Mouse (Mus musculus) liver, embryonic 14.5 days (tissue): ENCODE measurements at regions not wholly inside any gene's neighbourhood (a gene's known extent, or its start where the extent isn't known, plus 50 kb on each side); places are given as distances from the start of the nearest gene placed in this dataset.

Experiments used
- ATAC-seq: fragments of 200-750 bp; cut with Nextera tagmentation; 2 replicates; pipeline ENCODE4 v1.8.0; 2017; ENCODE audit warnings: moderate number of reproducible peaks, mild to moderate bottlenecking, moderate library complexity; ENCODE audit not compliant: insufficient read depth
- DNase-seq, 3 experiments: peaks; one replicate each; pipeline ENCODE4 v3.0.0-alpha.2; 2012 to 2013; ENCODE audit warnings: low read depth in 3 of 3, low spot score in 3 of 3
- H3K27ac ChIP-seq: fragments of 300-500 bp; sonication (generic); 2 replicates; pipeline ENCODE4 v1.5.1; 2014; ENCODE audit warnings: moderate library complexity, mild to moderate bottlenecking, control low read depth, inconsistent platforms
- H3K27me3 ChIP-seq: fragments of 300-500 bp; sonication (generic); 2 replicates; pipeline ENCODE4 v1.6.1; 2014; ENCODE audit warnings: mild to moderate bottlenecking, low read length, moderate library complexity; ENCODE audit not compliant: control insufficient read depth, insufficient read depth
- H3K36me3 ChIP-seq: fragments of 300-500 bp; sonication (generic); replicated peaks from 2 replicates; pipeline ENCODE4 v1.6.1; 2014; ENCODE audit warnings: low read depth; ENCODE audit not compliant: control insufficient read depth, insufficient read depth
- H3K4me1 ChIP-seq, 2 experiments: fragments of 200-500 bp in 1 of 2; fragments of 300-500 bp in 1 of 2; sonication (generic) in 1 of 2; replicated peaks; 2 replicates each; pipeline ENCODE4 v1.6.1; 2012 to 2014; ENCODE audit warnings: antibody characterized with exemption in 1 of 2, inconsistent platforms in 1 of 2, low read length in 1 of 2; ENCODE audit not compliant: control insufficient read depth in 2 of 2, insufficient read depth in 2 of 2
- H3K4me2 ChIP-seq: fragments of 300-500 bp; sonication (generic); 2 replicates; pipeline ENCODE4 v1.6.1; 2014; ENCODE audit warnings: low read depth, mild to moderate bottlenecking, control low read depth, moderate library complexity
- H3K4me3 ChIP-seq, 2 experiments: fragments of 200-500 bp in 1 of 2; fragments of 300-500 bp in 1 of 2; sonication (generic) in 1 of 2; 2 replicates each; pipeline ENCODE4 v1.5.1; 2012 to 2014; ENCODE audit warnings: low read depth in 2 of 2, low read length in 2 of 2, mild to moderate bottlenecking in 2 of 2, control low read depth in 1 of 2, inconsistent platforms in 1 of 2, moderate library complexity in 1 of 2; ENCODE audit not compliant: insufficient read depth in 1 of 2
- H3K9ac ChIP-seq: fragments of 300-500 bp; sonication (generic); replicated peaks from 2 replicates; pipeline ENCODE4 v1.6.1; 2014; ENCODE audit warnings: mild to moderate bottlenecking, control low read depth, moderate library complexity
- H3K9me3 ChIP-seq: fragments of 300-500 bp; sonication (generic); 2 replicates; pipeline ENCODE4 v1.6.1; 2016; ENCODE audit warnings: low read length, mixed read lengths; ENCODE audit not compliant: control insufficient read depth
- CTCF ChIP-seq: IDR thresholded peaks from 2 replicates; pipeline ENCODE4 v1.5.1; 2016; ENCODE audit warnings: antibody characterized with exemption, low read depth, control low read depth
- EP300 ChIP-seq: IDR thresholded peaks from 2 replicates; pipeline ENCODE4 v1.6.1; 2016; ENCODE audit warnings: antibody characterized with exemption, low read depth
- WGBS: fragments of 180-500 bp; shearing (Covaris S2); extraction: QIAGEN DNeasy Blood & Tissue Kit; methylation state at CpG from one replicate; pipeline ENCODE4 v1.1.7; 2014; ENCODE audit not compliant: insufficient replicate concordance; 5-methylcytosine and 5-hydroxymethylcytosine counted together

GRCm38 (mm10) chr1:88907766-88908463 is 162.3 kb upstream of the Sh3bp4 start:
- no peak overlapping the region for H3K4me2 ChIP-seq
- no peak overlapping the region for H3K9ac ChIP-seq
- 74% methylated on average over 14 of the region's 14 CpGs for WGBS
- H3K36me3 ChIP-seq = no peaks in the 10 kb centered on the region
- DNase-seq (no peak), ATAC-seq (no peak)
- no peak overlapping the region for H3K4me3 ChIP-seq
- TF ChIP-seq CTCF (no peak), EP300 (no peak)
- no peaks in the 10 kb centered on the region for H3K9me3 ChIP-seq
- no peaks in the 10 kb centered on the region for H3K27me3 ChIP-seq
- no peaks in the 10 kb centered on the region for H3K4me1 ChIP-seq
- no peak overlapping the region for H3K27ac ChIP-seq

GRCm38 (mm10) chr1:88908683-88909082 is 161.5 kb upstream of the Sh3bp4 start:
- H3K9me3 ChIP-seq = no peaks in the 10 kb centered on the region
- H3K27ac ChIP-seq = no peak overlapping the region
- H3K36me3 ChIP-seq = no peaks in the 10 kb centered on the region
- no peak for TF ChIP-seq CTCF
- no peaks in the 10 kb centered on the region for H3K27me3 ChIP-seq
- DNase-seq (no peak), ATAC-seq (no peak)
- WGBS = 72% methylated on average over 8 of the region's 8 CpGs
- no peaks in the 10 kb centered on the region for H3K4me1 ChIP-seq
- H3K9ac ChIP-seq = no peak overlapping the region
- H3K4me3 ChIP-seq = no peak overlapping the region
- no peak overlapping the region for H3K4me2 ChIP-seq

DNA sequence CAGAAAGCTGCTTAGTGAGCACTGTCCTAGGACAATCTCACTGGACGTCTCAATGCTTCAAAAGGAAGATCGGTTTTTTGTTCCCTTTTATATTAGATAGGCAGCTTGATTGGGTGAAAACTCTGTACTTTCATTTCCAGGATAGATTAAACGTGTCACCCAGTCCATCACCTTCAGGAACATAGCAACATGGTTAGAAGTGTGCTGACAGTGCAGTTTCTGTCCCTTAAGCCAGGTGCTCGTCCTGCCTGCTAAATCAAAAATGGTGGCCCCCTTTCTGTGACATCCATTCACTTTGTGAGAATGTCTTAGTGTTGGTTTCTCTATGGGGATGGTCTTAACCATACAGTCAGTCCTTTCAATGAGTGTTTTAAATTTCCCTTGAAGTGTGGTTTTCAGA is 160.9 kb upstream of the Sh3bp4 start:
- Histone ChIP-seq H3K36me3 (no peaks in the 10 kb centered on the region), H3K4me2 (no peak overlapping the region), H3K4me1 (no peaks in the 10 kb centered on the region), H3K27ac (no peak overlapping the region), H3K4me3 (no peak overlapping the region), H3K27me3 (no peaks in the 10 kb centered on the region), H3K9ac (no peak overlapping the region), H3K9me3 (no peaks in the 10 kb centered on the region)
- TF ChIP-seq CTCF (no peak), EP300 (no peak)
- WGBS = 65% methylated on average over 4 of the region's 4 CpGs
- DNase-seq (no peak), ATAC-seq (no peak)

DNA sequence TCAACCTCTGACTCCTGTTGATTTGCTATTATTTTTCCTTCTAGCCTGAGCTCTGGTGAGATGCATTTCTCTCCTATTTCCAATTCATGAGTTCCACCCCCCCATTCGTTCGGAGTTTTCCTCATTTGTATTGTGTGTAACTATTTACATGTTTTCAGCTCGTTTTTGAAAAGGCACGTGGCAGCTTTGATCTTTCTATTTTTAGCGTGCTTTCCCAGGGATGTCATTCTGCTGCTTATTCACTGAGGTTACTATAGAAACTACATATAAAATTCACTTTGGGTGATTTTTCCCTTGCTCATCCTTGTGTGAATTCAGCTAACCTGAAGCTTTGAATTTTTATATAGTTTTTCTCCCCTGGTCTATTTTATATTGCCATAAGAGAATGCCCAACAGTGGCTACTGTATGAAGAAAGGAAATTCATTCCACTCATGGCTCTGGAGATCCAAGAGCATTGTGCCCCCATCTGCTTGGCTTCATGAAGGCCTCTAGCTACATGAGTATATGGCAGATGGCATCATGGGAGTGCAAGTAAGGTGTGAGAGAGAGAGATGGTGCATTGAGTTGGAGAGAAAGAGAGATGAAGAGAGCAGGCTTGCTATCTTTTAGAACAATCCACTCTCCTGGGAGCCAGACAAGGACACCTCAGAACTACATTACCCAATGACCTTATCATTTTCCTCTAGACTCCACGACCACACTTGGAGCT is 160.2 kb upstream of the Sh3bp4 start:
- Histone ChIP-seq H3K4me3 (no peak overlapping the region), H3K4me2 (no peak overlapping the region), H3K4me1 (no peaks in the 10 kb centered on the region), H3K9me3 (no peaks in the 10 kb centered on the region), H3K27ac (no peak overlapping the region), H3K9ac (no peak overlapping the region), H3K27me3 (no peaks in the 10 kb centered on the region), H3K36me3 (no peaks in the 10 kb centered on the region)
- DNase-seq (no peak), ATAC-seq (no peak)
- TF ChIP-seq EP300 (no peak), CTCF (no peak)
- WGBS = 45% methylated on average over 6 of the region's 6 CpGs

GRCm38 (mm10) chr1:88911724-88912123 is 158.5 kb upstream of the Sh3bp4 start:
- Histone ChIP-seq H3K36me3 (no peaks in the 10 kb centered on the region), H3K4me3 (no peak overlapping the region), H3K27me3 (no peaks in the 10 kb centered on the region), H3K9me3 (no peaks in the 10 kb centered on the region), H3K27ac (no peak overlapping the region), H3K4me2 (no peak overlapping the region), H3K9ac (no peak overlapping the region), H3K4me1 (no peaks in the 10 kb centered on the region)
- ATAC-seq = no peak
- DNase-seq = no peak
- 60% methylated on average over 5 of the region's 5 CpGs for WGBS
- no peak for TF ChIP-seq CTCF
- TF ChIP-seq EP300 = no peak
